Mouse (Mus musculus) midbrain, embryonic 10.5 days (tissue): Measurements from ENCODE around the gene Epx. TPM values are rescaled to one million over a fixed set of nuclear protein-coding genes. Genes with fewer than 3 reads are reported as not detected.
"Not testable (repeated sequence)": the region's sequence is repeated elsewhere in the genome, so short reads cannot be mapped to it uniquely, and the experiment has no call there.

Experiments used
- DNase-seq: peaks from one replicate; pipeline ENCODE4 v3.0.0-alpha.2; 2017; ENCODE audit warnings: low spot score
- H3K27ac ChIP-seq: fragments of 300-500 bp; sonication (generic); replicated peaks from 2 replicates; pipeline ENCODE4 v1.5.1; 2016; ENCODE audit warnings: mild to moderate bottlenecking
- H3K27me3 ChIP-seq: fragments of 300-500 bp; sonication (generic); 2 replicates; pipeline ENCODE4 v1.6.1; 2016; ENCODE audit warnings: low read depth, mild to moderate bottlenecking; ENCODE audit not compliant: poor library complexity, severe bottlenecking
- H3K36me3 ChIP-seq: fragments of 300-500 bp; sonication (generic); 2 replicates; pipeline ENCODE4 v1.6.1; 2016; ENCODE audit warnings: mild to moderate bottlenecking, moderate library complexity
- H3K4me1 ChIP-seq: fragments of 300-500 bp; sonication (generic); 2 replicates; pipeline ENCODE4 v1.6.1; 2016
- H3K4me3 ChIP-seq: fragments of 300-500 bp; sonication (generic); 2 replicates; pipeline ENCODE4 v1.5.1; 2016; ENCODE audit warnings: mild to moderate bottlenecking, moderate library complexity
- H3K9me3 ChIP-seq: fragments of 300-500 bp; sonication (generic); replicated peaks from 2 replicates; pipeline ENCODE4 v1.6.1; 2016; ENCODE audit warnings: mild to moderate bottlenecking
- WGBS: fragments of 180-500 bp; shearing (Covaris S2); methylation state at CpG from one replicate; pipeline ENCODE4 v1.1.7; 2016; 5-methylcytosine and 5-hydroxymethylcytosine counted together
- polyA plus RNA-seq: library from polyadenylated mRNA; unstranded; fragments of >200 nt; fragmentation: Nextera tagmentation; extraction: Ambion mirVana; gene quantifications from 2 replicates; pipeline ENCODE4 v1.2.1, GENCODE M21; 2016

Gene Epx
- polyA plus RNA-seq, result not detected in 2 replicates

- no peak for DNase-seq
- H3K4me1 ChIP-seq, result no peaks in the 10 kb centered on the region
- WGBS, result 90% methylated on average over 6 of the region's 6 CpGs
- H3K27ac ChIP-seq, result no peak within 1 kb of the TSS
- no peaks in the 10 kb centered on the region for H3K27me3 ChIP-seq
- H3K9me3 ChIP-seq, result no peaks in the 10 kb centered on the region
- no peak within 1 kb of the TSS for H3K4me3 ChIP-seq
- no peaks in the 10 kb centered on the region for H3K36me3 ChIP-seq
Observed at GRCm38 (mm10) chr11:87875436-87875835, at the start of gene Epx. TSS of gene Epx (minus strand) at chr11:87875536.

GRCm38 (mm10) chr11:87920966-87921365 is 45.6 kb upstream of the Epx start, which contains the start of gene Olfr464:
TSS of gene Olfr464 (minus strand) at chr11:87920967.
- H3K27ac ChIP-seq, result no peak within 1 kb of the TSS
- H3K9me3 ChIP-seq, result no peaks in the 10 kb centered on the region
- H3K36me3 ChIP-seq, result no peaks in the 10 kb centered on the region
- H3K27me3 ChIP-seq, result no peaks in the 10 kb centered on the region
- no peaks in the 10 kb centered on the region for H3K4me1 ChIP-seq
- no peak within 1 kb of the TSS for H3K4me3 ChIP-seq
- 35% methylated on average over 5 of the region's 5 CpGs for WGBS
- DNase-seq, result peak; percentile 43

- WGBS, result 69% methylated on average over 2 of the region's 2 CpGs
- no peaks in the 10 kb centered on the region for H3K9me3 ChIP-seq
- no peaks in the 10 kb centered on the region for H3K27me3 ChIP-seq
Observed at GRCm38 (mm10) chr11:87920301-87920700, 45.0 kb upstream of the Epx start.

GRCm38 (mm10) chr11:87916005-87916404 is 40.7 kb upstream of the Epx start:
- no peaks in the 10 kb centered on the region for H3K9me3 ChIP-seq
- no peaks in the 10 kb centered on the region for H3K27me3 ChIP-seq
- WGBS, result 88% methylated on average over 1 of the region's 1 CpGs
- no peak overlapping the region for H3K4me3 ChIP-seq
- no peaks in the 10 kb centered on the region for H3K36me3 ChIP-seq
- no peak overlapping the region for H3K27ac ChIP-seq
- no peak for DNase-seq
- no peaks in the 10 kb centered on the region for H3K4me1 ChIP-seq

More at GRCm38 (mm10) chr11:87920301-87920700, 45.0 kb upstream of the Epx start:
- Histone ChIP-seq H3K36me3 (no peaks in the 10 kb centered on the region), H3K4me3 (no peak overlapping the region), H3K4me1 (no peaks in the 10 kb centered on the region), H3K27ac (no peak overlapping the region)
- DNase-seq, result no peak

- Histone ChIP-seq H3K27me3 (no peaks in the 10 kb centered on the region), H3K27ac (no peak overlapping the region), H3K4me1 (no peaks in the 10 kb centered on the region; the same call in 1 of the 2 replicates), H3K9me3 (no peaks in the 10 kb centered on the region), H3K36me3 (no peaks in the 10 kb centered on the region), H3K4me3 (no peak overlapping the region)
- DNase-seq, result no peak
- 85% methylated on average over 3 of the region's 3 CpGs for WGBS
Observed at GRCm38 (mm10) chr11:87904331-87904730, 29.0 kb upstream of the Epx start.

GRCm38 (mm10) chr11:87897287-87897686 is 22.0 kb upstream of the Epx start, which contains the start of gene Olfr463:
TSS of gene Olfr463 (minus strand) at chr11:87897387.
- H3K27ac ChIP-seq, result no peak within 1 kb of the TSS
- no peaks in the 10 kb centered on the region for H3K4me1 ChIP-seq
- no peaks in the 10 kb centered on the region for H3K9me3 ChIP-seq
- no peak for DNase-seq
- no peak within 1 kb of the TSS for H3K4me3 ChIP-seq
- H3K27me3 ChIP-seq, result peaks cover 6% of the 10 kb centered on the region; the same call in 1 of the 2 replicates
- no peaks in the 10 kb centered on the region for H3K36me3 ChIP-seq

GRCm38 (mm10) chr11:87892168-87892567 is 16.8 kb upstream of the Epx start, which contains the start of gene Olfr462:
TSS of gene Olfr462 (minus strand) at chr11:87892268.
- no peak for DNase-seq
- no peaks in the 10 kb centered on the region for H3K36me3 ChIP-seq
- no peak within 1 kb of the TSS for H3K4me3 ChIP-seq
- H3K4me1 ChIP-seq, result no peaks in the 10 kb centered on the region
- no peak within 1 kb of the TSS for H3K27ac ChIP-seq
- H3K27me3 ChIP-seq, result no peaks in the 10 kb centered on the region
- H3K9me3 ChIP-seq, result no peaks in the 10 kb centered on the region
- WGBS, result 91% methylated on average over 6 of the region's 6 CpGs

- Histone ChIP-seq H3K9me3 (no peaks in the 10 kb centered on the region), H3K27me3 (no peaks in the 10 kb centered on the region), H3K36me3 (no peaks in the 10 kb centered on the region), H3K4me1 (no peaks in the 10 kb centered on the region), H3K4me3 (no peak overlapping the region), H3K27ac (no peak overlapping the region)
- no peak for DNase-seq
- WGBS, result 88% methylated on average over 5 of the region's 5 CpGs
Observed at GRCm38 (mm10) chr11:87884856-87885255, 9.5 kb upstream of the Epx start.

GRCm38 (mm10) chr11:87883493-87883892 is 8.2 kb upstream of the Epx start:
- Histone ChIP-seq H3K4me3 (no peak overlapping the region), H3K27me3 (no peaks in the 10 kb centered on the region), H3K4me1 (no peaks in the 10 kb centered on the region), H3K9me3 (no peaks in the 10 kb centered on the region), H3K27ac (no peak overlapping the region), H3K36me3 (no peaks in the 10 kb centered on the region)
- DNase-seq, result no peak
- WGBS, result 48% methylated on average over 5 of the region's 5 CpGs

- no peaks in the 10 kb centered on the region for H3K27me3 ChIP-seq
- DNase-seq, result no peak
- no peak overlapping the region for H3K27ac ChIP-seq
- H3K9me3 ChIP-seq, result no peaks in the 10 kb centered on the region
- H3K4me1 ChIP-seq, result no peaks in the 10 kb centered on the region
- 74% methylated on average over 4 of the region's 4 CpGs for WGBS
- no peaks in the 10 kb centered on the region for H3K36me3 ChIP-seq
- no peak overlapping the region for H3K4me3 ChIP-seq
Observed at GRCm38 (mm10) chr11:87881714-87882113, 6.4 kb upstream of the Epx start.

GRCm38 (mm10) chr11:87879826-87880225 is 4.5 kb upstream of the Epx start:
- H3K27me3 ChIP-seq, result no peaks in the 10 kb centered on the region
- WGBS, result 88% methylated on average over 9 of the region's 9 CpGs

GRCm38 (mm10) chr11:87871766-87872165 is 3.6 kb downstream of the Epx start:
- WGBS, result 67% methylated on average over 8 of the region's 8 CpGs
- Histone ChIP-seq H3K27ac (no peak overlapping the region), H3K27me3 (no peaks in the 10 kb centered on the region), H3K9me3 (no peaks in the 10 kb centered on the region), H3K4me3 (no peak overlapping the region), H3K4me1 (no peaks in the 10 kb centered on the region), H3K36me3 (no peaks in the 10 kb centered on the region)
- DNase-seq, result no peak

More at GRCm38 (mm10) chr11:87879826-87880225, 4.5 kb upstream of the Epx start:
- no peak overlapping the region for H3K4me3 ChIP-seq
- H3K36me3 ChIP-seq, result no peaks in the 10 kb centered on the region
- no peaks in the 10 kb centered on the region for H3K4me1 ChIP-seq
- no peak for DNase-seq
- H3K27ac ChIP-seq, result no peak overlapping the region
- no peaks in the 10 kb centered on the region for H3K9me3 ChIP-seq

GRCm38 (mm10) chr11:87870096-87870495 is 5.2 kb downstream of the Epx start:
- H3K36me3 ChIP-seq, result no peaks in the 10 kb centered on the region
- 84% methylated on average over 2 of the region's 2 CpGs for WGBS

GRCm38 (mm10) chr11:87866891-87867290 is 8.4 kb downstream of the Epx start:
- H3K27me3 ChIP-seq, DNase-seq, H3K4me3 ChIP-seq, H3K9me3 ChIP-seq, H3K27ac ChIP-seq, H3K4me1 ChIP-seq: not testable (repeated sequence)
- H3K36me3 ChIP-seq, result peaks cover 29% of the 10 kb centered on the region
- 96% methylated on average over 1 of the region's 2 CpGs for WGBS

More at GRCm38 (mm10) chr11:87870096-87870495, 5.2 kb downstream of the Epx start:
- H3K9me3 ChIP-seq, result no peaks in the 10 kb centered on the region
- H3K4me1 ChIP-seq, result no peaks in the 10 kb centered on the region
- DNase-seq, result no peak
- H3K4me3 ChIP-seq, result no peak overlapping the region
- no peak overlapping the region for H3K27ac ChIP-seq
- H3K27me3 ChIP-seq, result no peaks in the 10 kb centered on the region
